Mouse (Mus musculus) small intestine, adult 2 months (tissue): ENCODE measurements at regions not wholly inside any gene's neighbourhood (a gene's known extent, or its start where the extent isn't known, plus 50 kb on each side); places are given as distances from the start of the nearest gene placed in this dataset.

Source experiments
- CTCF ChIP-seq: fragments of 200-500 bp; IDR thresholded peaks from 2 replicates; pipeline ENCODE4 v1.5.1; 2012; ENCODE audit warnings: low read depth, mild to moderate bottlenecking, control low read depth, inconsistent platforms, low read length, moderate library complexity, mixed read lengths; ENCODE audit not compliant: insufficient replicate concordance, insufficient read length; ENCODE audit errors: extremely low read depth
- POLR2A ChIP-seq: fragments of 200-500 bp; IDR thresholded peaks from 2 replicates; pipeline ENCODE4 v1.6.1; 2012; ENCODE audit warnings: low read depth, mild to moderate bottlenecking, control low read depth, inconsistent platforms, low read length, moderate library complexity

DNA sequence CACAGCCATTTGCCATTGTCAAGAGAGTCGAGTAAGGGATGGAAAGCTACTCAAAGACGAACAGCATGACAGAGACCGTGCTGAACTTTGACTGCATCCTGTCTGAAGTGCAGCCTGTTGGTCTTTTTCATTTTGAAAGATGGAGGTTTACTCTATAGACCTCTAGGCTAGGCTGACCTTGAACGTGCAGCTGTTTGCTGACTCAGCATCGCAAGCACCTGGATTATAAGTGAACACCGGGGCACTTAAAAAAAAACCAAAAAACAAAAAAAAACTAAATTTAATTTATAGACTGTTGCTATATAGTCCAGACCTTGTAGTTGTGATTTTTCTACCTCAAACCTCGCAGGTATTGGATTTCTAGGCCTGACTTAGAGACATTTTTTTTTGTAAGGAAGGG lies 87.8 kb upstream of the Slc25a26 start:
- TF ChIP-seq CTCF (no peak), POLR2A (no peak)
